Mouse (Mus musculus) thymus, postnatal 10 days (tissue): ENCODE measurements at regions not wholly inside any gene's neighbourhood (a gene's known extent, or its start where the extent isn't known, plus 50 kb on each side); places are given as distances from the start of the nearest gene placed in this dataset.

Source experiments
- DNase-seq, 2 experiments: peaks; one replicate each; pipeline ENCODE4 v3.0.0; 2021; ENCODE audit warnings: low spot score in 2 of 2

GRCm38 (mm10) chr11:19073265-19073664 lies 54.5 kb upstream of the Meis1 start:
- DNase-seq = no peak

- DNase-seq = no peak
Measured at GRCm38 (mm10) chr11:19073887-19074564, 55.2 kb upstream of the Meis1 start.

GRCm38 (mm10) chr11:19091101-19091857 lies 72.5 kb upstream of the Meis1 start:
- DNase-seq = no peak

- DNase-seq = no peak
Measured at GRCm38 (mm10) chr11:19092967-19093745, 74.4 kb upstream of the Meis1 start.

GRCm38 (mm10) chr11:19093749-19094148 lies 75.0 kb upstream of the Meis1 start:
- DNase-seq = no peak

GRCm38 (mm10) chr11:19094183-19094582 lies 75.4 kb upstream of the Meis1 start:
- DNase-seq = no peak

GRCm38 (mm10) chr11:19102981-19103568 lies 84.3 kb upstream of the Meis1 start:
- DNase-seq = no peak

GRCm38 (mm10) chr11:19107180-19107579 lies 88.4 kb upstream of the Meis1 start:
- no peak for DNase-seq

GRCm38 (mm10) chr11:19109055-19109454 lies 90.3 kb upstream of the Meis1 start:
- no peak for DNase-seq

- DNase-seq = no peak
Measured at GRCm38 (mm10) chr11:19111916-19112575, 93.3 kb upstream of the Meis1 start.

GRCm38 (mm10) chr11:19117121-19117520 lies 98.3 kb upstream of the Meis1 start:
- no peak for DNase-seq

GRCm38 (mm10) chr11:19118258-19118657 lies 99.5 kb upstream of the Meis1 start:
- no peak for DNase-seq

- no peak for DNase-seq
Measured at GRCm38 (mm10) chr11:19119927-19120827, 101.4 kb upstream of the Meis1 start.

- DNase-seq = no peak
Measured at GRCm38 (mm10) chr11:19120871-19121270, 102.1 kb upstream of the Meis1 start.

- no peak for DNase-seq
Measured at GRCm38 (mm10) chr11:19135375-19136050, 116.7 kb upstream of the Meis1 start.

GRCm38 (mm10) chr11:19138423-19138822 lies 119.6 kb upstream of the Meis1 start:
- DNase-seq = no peak

- DNase-seq = no peak
Measured at GRCm38 (mm10) chr11:19138831-19139230, 120.0 kb upstream of the Meis1 start.

- DNase-seq = no peak
Measured at GRCm38 (mm10) chr11:19143267-19144000, 124.6 kb upstream of the Meis1 start.

- DNase-seq = no peak
Measured at GRCm38 (mm10) chr11:19144506-19144905, 125.7 kb upstream of the Meis1 start.
